16 mouse cellular contexts compared by ENCODE assay signal in the genomic region with DNA sequence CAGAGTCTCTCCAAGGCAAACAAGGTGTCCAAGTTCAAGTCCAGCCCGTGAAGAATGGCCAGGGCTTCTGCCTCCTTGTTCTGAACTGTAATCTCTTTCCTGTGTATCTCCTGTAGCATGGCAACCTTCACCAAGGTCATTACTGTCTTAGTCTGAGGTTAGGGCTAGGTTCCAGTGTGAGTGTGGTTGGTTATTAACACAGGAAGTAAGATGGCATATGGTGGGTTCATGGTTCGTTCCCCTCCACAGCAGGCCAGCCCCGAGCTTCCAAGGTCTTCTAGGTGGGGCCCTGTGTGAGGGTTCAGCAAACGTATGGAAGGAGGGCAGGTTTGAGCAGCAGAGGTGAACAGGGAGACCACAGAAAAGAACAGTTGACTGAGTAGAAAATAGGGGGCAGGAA.
"Had no signal": no experiment of that assay in that cellular context is flagged by ENCODE, and none has a peak within 500 bp of the region (broad histone marks: within the 10 kb centered on the region; RNA-seq: fewer than 3 reads in every experiment).

No protein-coding gene starts in this region.

- H3K27me3 ChIP-seq: intestine, embryonic 15.5 days; limb, embryonic 15.5 days; liver, embryonic 12.5 days; midbrain, embryonic 13.5 days; neural tube, embryonic 15.5 days had no signal

- H3K9me3 ChIP-seq: intestine, embryonic 15.5 days; limb, embryonic 15.5 days; liver, embryonic 12.5 days; megakaryocyte, embryonic 14.5 days; midbrain, embryonic 13.5 days; neural tube, embryonic 15.5 days had no signal

- H3K27ac ChIP-seq: intestine, embryonic 15.5 days; limb, embryonic 15.5 days; liver, embryonic 12.5 days; macrophage; midbrain, embryonic 13.5 days; neural tube, embryonic 15.5 days; stomach, postnatal 0 days had no signal

- DNase-seq: layer of hippocampus, adult 9-11 months; layer of hippocampus, postnatal 36 days; lung, embryonic 14.5 days; lung, postnatal 10 days; right cerebral cortex, adult 18-20 months; right cerebral cortex, postnatal 25 days; thymus, postnatal 4 days had no signal

- H3K4me2 ChIP-seq: intestine, embryonic 15.5 days; limb, embryonic 15.5 days; liver, embryonic 12.5 days; lung, embryonic 14.5 days; midbrain, embryonic 13.5 days; neural tube, embryonic 15.5 days had no signal

- H3K9ac ChIP-seq: intestine, embryonic 15.5 days; limb, embryonic 15.5 days; liver, embryonic 12.5 days; lung, embryonic 14.5 days; midbrain, embryonic 13.5 days; neural tube, embryonic 15.5 days had no signal

- H3K4me1 ChIP-seq: intestine, embryonic 15.5 days; limb, embryonic 15.5 days had no signal

- H3K4me3 ChIP-seq: intestine, embryonic 15.5 days; limb, embryonic 15.5 days; liver, embryonic 12.5 days; megakaryocyte, embryonic 14.5 days; midbrain, embryonic 13.5 days; myocyte; neural tube, embryonic 15.5 days had no signal

- ATAC-seq: intestine, embryonic 15.5 days; liver, embryonic 12.5 days; midbrain, embryonic 13.5 days had no signal
